Mouse (Mus musculus) lung, adult 18-20 months (tissue): ENCODE results near the gene Olfr959.

Source experiments
- DNase-seq, 2 experiments: peaks; one replicate each; pipeline ENCODE4 v3.0.0; 2022; ENCODE audit warnings: mixed read lengths in 2 of 2

The Olfr959 gene

DNA sequence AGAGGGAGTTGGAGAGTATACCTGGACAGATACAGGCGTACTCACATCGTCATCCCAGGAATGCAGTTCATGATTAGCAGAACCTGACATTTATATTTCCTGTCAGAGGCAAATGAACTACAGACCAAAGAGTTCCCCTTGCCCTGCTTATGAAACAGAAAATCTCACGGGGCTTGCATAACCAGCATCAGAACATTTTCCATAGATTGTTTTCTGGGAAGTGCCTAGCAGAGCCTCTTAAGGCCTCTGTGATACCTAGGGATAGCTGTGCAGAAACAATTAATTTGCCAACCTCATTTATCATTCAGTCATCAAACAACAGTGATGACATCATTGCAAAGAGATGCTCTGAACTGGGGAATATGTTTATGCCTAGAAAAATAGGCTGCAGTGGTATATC is at the start of gene Olfr959:
TSS of gene Olfr959 (minus strand) at position 101 of the 400 bp plus-strand sequence.
- no peak for DNase-seq

DNA sequence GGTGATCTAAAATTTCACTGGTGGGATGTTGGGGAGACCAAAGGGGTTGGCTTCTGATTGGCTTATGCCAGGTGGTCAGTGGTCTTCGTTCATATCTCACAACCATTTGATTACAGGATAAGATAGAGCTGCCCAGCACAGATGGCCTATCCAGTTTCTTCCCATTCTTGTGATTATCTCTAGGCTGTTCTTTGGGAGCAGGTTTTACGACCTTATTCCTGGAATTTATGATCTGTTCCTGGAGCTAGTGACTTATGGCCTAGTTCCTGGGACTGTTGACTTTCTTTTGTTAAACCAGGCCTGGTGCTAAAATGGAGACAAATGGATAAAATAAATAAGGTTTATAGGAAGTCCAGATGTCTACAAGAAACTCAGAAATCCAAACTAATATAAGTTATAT is 49.3 kb upstream of the Olfr959 start:
- no peak for DNase-seq

DNA sequence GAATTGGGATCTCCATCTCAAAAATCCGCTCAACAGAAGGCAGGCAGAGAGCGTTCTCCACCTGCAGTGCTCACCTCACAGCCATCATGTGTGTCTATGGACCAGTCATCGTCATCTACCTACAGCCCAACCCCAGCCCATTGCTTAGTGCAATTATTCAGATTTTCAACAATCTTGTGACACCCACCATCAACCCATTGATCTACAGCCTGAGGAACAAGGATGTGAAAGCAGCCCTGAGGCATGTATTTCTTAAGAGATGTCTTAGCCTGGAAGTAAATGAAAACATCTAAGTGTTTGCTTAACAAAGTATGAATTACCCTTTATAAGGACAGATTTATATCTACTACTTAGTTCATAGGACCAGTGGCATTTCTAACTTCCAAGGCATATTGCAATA is 48.4 kb upstream of the Olfr959 start:
- no peak for DNase-seq

DNA sequence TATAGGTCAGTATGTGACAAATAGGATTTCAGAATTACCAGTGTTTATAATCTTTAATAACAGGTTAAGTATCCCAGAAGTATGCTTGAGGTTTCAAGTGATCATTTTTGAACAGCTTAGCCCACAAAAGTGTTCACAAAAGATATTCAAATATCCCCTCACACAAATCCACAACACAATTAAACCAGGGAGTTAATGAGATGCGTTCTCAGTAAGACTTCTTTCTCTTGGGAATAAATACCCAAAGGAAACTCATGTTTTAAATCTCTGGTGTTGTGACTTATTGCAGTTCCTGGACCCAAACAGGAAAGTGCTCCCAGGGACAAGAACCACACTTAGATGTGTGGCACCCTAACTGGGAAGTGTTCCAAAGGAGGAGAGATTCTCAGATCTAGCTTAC is 45.7 kb upstream of the Olfr959 start, which contains the start of gene Olfr960:
TSS of gene Olfr960 (plus strand) at position 301 of the 400 bp plus-strand sequence.
- DNase-seq = no peak

DNA sequence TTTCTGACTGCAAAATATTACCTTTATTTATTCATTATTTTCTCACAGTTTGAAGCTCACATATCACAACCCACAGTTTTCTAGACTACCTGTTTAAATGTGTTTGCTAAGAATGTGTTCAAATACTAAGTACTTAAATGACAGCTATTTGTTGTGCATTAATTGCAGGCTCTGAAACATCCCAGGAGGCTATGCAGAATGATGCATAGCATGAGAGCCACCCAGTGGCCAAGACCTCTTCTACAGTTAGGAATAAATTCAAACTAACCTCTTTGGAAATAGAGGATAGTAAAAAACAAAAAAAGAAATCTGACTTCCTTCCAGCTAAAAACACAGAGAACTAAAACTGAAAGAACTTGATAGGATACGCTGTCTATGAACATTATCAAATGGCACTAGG is 36.6 kb upstream of the Olfr959 start:
- DNase-seq = no peak

DNA sequence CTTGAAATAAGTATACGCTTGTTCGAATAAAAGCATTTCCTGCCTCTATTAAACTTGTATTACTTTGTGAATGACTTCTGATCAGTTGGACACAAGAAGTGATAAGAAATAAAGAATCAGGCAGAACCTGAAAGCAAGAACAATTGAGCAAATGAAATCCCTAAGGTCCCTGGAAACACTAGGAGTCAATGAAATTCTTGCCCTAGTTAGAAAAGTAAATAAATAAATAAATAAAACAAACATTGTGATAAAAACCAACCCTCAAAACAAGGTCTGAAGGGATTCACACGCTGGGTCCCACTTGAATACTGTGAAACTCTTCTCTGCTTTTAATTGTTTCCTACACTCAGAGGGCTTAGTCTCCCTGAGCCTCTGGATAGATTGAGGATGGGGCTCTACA is 35.0 kb upstream of the Olfr959 start, which contains the start of gene Olfr148:
TSS of gene Olfr148 (plus strand) at position 301 of the 400 bp plus-strand sequence.
- DNase-seq = no peak

DNA sequence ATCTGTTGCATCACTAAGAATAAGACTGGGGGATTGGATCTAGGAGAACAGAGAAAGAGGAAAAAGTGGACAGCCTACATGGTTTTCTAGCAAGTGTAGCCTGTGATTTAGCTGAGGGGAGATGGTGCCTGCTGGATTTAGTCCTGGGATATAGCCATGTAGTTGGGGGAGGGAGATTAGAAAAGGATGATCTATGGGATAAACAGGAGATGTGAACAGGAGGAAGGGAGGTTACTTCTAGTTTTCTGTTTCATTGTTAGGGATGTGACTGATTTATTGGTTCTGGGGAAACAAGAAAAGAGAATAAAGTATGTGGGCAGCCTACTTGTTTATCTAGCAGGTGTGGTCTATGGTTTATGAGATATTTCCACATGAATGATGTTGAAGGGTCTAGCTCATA is 33.1 kb upstream of the Olfr959 start:
- DNase-seq = no peak

DNA sequence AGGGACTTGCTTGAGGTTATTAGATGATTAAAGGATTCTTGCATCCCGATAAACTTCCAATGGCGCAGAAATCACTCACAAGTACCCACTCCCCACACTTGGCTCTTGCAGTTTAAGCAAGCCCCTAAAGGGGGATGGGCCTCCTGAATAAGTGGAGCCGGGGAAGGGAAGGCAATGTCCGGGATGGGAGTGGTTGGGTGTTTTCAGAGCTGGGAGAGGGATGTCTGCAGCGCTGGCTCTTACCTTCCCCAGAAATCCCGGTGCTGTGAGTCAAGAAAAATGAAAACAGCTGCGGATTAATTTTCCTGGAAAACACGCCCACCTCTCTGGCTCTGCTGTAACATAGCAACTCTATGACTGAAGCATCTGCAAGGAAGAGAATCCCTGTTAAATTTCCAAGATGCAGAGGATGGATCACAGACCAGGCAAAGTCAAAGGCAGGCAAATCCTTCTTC is 28.7 kb upstream of the Olfr959 start, which contains the start of gene AW551984:
TSS of gene AW551984 (minus strand) at position 405 of the 455 bp plus-strand sequence.
- DNase-seq = no peak

DNA sequence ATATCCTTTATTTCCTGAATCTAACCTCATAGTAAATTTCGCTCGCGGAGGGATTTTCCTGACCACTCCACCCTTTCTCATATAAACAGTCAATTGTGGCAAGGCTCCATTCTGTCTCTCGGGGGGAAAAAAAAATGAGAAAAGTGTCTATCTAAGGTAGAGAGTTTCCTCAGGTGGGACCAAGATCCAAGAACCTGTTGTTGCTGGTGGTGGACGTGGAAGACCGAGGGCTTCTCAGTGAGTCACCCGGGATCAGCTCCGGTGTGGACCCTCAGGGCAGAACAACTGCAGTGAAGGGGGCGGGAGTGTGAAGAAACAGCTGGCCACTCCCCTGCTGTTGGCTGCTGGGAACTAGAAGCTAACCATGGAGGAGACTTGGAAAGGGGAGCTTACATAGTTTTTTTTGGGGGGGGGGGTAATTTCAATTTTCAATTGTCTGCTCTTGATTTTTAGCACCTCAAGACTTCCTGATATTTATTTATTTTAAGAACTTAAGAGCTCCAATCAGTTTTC is 28.0 kb upstream of the Olfr959 start:
- no peak for DNase-seq

DNA sequence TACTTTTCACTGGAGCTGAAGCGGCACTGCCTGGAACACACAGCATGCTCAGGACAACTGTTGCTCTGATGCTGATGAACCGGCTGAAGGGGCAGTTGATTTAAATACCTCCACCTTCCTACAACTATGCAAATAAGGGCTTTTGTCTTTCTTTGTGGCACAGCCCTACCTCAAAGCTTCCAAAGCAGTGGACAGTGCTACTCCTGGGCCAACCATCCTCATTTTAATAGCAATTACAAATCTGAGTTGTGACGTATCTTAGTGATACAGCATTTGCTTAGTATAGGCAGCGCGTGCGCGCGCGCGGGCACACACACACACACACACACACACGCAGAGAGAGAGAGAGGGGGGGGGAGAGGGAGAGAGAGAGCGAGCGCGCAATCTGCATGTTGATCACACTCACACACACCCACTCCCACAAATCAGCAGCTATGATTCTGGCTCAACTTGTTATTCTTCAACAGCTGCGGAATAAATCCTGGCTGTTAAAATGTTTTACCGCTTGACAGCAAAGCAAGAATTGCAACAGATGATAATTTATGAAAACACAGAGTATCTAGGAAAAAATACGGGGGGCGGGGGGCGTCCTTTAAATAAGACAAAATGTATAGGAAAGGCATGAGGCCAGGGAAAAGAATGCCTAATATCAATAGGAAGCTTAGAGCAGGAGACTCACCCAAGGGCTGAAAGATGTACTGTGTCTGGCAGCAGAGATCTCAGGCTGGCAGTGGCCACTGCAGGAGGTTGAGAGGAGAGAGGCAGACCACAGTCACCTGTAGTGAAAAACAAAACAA is 27.4 kb upstream of the Olfr959 start:
- no peak for DNase-seq

DNA sequence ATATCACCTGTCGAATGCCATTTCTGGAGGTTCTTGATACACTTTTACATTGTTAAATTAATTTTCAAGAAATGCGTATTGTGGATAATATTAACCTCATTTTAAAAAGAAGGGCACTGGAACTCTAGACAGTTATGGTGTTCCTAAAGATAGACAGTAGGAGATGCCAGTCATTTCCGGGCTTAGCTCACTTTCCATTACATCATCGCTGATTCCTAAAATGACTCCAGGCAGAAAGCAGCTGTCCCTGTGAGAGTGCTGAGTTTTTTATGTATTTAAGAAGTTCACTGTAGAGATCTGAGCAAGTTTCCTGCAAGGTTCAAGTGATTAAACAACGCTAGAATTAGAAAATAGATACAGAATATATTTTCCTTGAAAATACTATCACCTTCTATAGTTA is 1.7 kb upstream of the Olfr959 start:
- no peak for DNase-seq

DNA sequence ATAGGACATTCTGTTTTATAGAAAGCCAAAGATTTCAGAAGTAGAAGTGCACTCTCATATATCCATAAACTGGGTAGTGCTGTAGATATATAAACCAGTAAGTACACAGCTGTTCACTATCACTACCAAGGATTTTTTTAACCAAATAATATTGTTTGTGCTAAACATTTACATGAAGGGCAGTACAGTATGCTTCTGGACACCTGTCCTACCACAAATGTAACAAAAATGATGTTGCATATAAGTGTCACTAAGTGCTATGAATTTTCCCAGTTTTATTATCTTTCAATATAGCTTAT is 17.1 kb downstream of the Olfr959 start:
- DNase-seq = no peak

DNA sequence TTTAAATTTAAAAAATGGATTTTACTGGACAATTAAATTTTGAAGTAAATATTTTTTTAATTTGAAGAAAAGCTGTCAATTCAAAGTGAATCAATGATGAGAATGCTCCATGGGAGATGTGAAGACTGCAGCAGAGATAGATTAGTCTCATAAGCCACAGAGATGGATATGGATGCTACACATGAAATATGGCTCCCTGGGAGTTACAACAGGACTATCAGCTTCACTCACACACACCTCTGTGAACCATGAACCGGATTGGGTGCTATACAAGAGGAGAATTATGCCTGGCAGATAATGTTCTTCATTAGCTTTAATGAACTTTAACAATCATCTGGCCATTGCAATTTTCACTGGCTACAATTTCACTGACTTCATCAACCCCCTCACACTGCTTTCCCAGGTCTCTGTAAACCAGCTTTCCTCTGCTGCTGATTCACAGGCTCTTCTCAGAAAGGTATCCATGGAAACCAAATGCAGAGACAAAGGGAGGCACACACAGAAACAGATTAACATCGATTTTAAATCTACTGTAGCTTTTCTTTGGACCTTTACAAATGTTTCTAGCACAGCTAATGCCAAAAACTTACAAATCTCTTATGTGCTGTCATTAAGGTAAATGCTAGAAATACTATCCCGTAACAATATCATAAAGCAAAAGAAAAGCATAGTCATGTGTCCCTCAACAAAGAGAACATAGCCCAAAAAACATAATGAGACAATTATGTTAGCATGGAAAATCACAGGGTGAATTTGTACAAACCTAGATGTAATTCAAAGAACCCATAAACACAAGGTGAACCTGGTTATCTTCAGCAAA is 17.6 kb downstream of the Olfr959 start:
- DNase-seq = no peak

DNA sequence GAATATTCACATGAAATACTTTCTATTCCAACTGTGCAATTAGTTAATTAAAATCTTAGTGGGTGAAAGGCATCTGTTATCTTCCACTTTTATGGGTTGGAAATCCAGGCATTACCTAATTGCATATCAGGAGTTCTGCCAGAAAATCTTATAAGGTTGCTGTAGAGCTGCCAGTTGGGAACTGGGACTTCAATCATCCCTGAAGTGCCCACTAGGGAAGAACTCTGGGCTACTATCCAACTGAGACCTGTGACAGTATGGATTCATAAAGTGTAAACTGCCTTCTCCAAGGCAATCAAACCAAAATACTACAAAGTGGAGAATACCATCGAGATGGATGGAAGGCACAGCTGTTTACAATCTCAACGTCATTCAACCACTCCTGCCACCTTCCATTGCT is 21.4 kb downstream of the Olfr959 start, which contains the start of gene Olfr958:
TSS of gene Olfr958 (minus strand) at position 109 of the 400 bp plus-strand sequence.
- no peak for DNase-seq

DNA sequence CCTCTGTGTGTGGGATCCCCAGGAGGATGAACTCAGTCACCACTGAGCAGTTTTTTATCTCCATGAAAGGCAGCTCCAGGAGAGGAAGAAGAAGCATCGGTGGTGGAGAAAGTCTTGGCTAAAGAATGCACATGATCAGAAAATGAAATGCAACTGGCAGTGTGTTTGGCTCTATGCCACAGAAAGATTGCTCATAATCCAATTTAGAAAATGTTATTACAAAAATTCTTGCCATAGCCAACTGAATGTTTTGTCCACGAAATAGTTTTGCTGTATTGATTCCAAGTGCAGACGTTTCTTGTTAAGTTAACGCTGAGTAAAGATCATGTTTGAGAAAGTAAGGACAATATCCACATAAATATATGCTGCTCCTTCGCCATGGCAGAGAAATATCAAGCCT is 24.6 kb downstream of the Olfr959 start:
- DNase-seq = no peak

DNA sequence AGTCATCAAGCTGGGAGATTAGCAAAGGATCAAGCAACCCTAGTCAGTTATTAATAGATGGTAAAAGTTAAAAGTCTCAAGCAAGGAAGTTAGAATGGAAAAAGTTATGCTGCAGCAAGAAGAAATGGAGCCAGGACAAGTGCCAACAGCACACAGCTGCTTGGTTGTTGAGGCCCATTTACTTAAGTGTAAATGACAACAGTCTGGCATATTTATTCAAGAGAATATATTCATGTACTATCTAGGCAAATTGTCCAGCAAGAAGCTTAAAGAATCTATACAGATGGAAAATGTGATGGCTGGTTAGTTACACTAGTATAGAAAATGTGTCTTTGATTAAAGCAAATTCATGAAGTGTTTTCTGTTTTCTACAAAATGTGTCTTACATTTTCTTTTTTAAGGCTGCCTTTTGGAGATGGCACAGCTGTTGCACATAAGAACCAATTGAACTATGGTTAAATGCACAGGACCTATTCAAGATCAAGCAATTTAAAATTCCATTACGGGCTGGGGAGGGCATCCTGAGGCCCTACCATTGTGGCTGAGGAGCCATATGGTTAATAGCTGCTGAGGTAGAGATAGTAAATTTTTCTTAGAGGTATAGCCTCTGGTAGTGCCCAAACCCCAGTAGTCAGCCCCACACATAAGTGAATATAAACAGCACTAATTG is 51.6 kb downstream of the Olfr959 start:
- DNase-seq = no peak
